Mouse (Mus musculus): ENCODE measurements around the gene Unc5a. TPM values are rescaled to one million over a fixed set of nuclear protein-coding genes. Genes with fewer than 3 reads are reported as not detected.
A peak's percentile ranks its signal among the peaks of the same experiment; 100 is the strongest.

Gene Unc5a
- polyA plus RNA-seq, 1 experiment from 2014 or later: 1.1 TPM

- H3K4me2 ChIP-seq (replicated peaks; ENCODE audit: low read depth): no peak overlapping the region
- H3K9ac ChIP-seq (ENCODE audit: low read depth, low read length): no peak overlapping the region
- TF ChIP-seq CTCF (IDR thresholded peaks at IDR 0.05; ENCODE audit: low read depth): peak; percentile 48
- no peaks in the 10 kb centered on the region for H3K36me3 ChIP-seq (ENCODE audit: control insufficient read depth, insufficient read depth)
- no peaks in the 10 kb centered on the region for H3K27me3 ChIP-seq (replicated peaks; ENCODE audit: control insufficient read depth, insufficient read depth, low read length)
- H3K9me3 ChIP-seq (ENCODE audit: control insufficient read depth): no peaks in the 10 kb centered on the region
- H3K4me3 ChIP-seq (ENCODE audit: low read depth, low read length): no peak overlapping the region
- WGBS: 4% methylated on average over 14 of the region's 14 CpGs
- H3K27ac ChIP-seq (ENCODE audit: low read depth, low read length): no peak overlapping the region
- H3K4me1 ChIP-seq (replicated peaks; ENCODE audit: control insufficient read depth, insufficient read depth, low read length): no peaks in the 10 kb centered on the region
- ATAC-seq: no peak
Observed at GRCm38 (mm10) chr13:55011981-55012478, 62.8 kb downstream of the Unc5a start.

GRCm38 (mm10) chr13:55013702-55014344 lies 64.6 kb downstream of the Unc5a start:
- H3K27ac ChIP-seq (ENCODE audit: low read depth, low read length): no peak overlapping the region
- no peaks in the 10 kb centered on the region for H3K36me3 ChIP-seq (ENCODE audit: control insufficient read depth, insufficient read depth)
- no peaks in the 10 kb centered on the region for H3K27me3 ChIP-seq (replicated peaks; ENCODE audit: control insufficient read depth, insufficient read depth, low read length)
- H3K4me3 ChIP-seq (ENCODE audit: low read depth, low read length): no peak overlapping the region
- no peak overlapping the region for H3K4me2 ChIP-seq (replicated peaks; ENCODE audit: low read depth)
- no peaks in the 10 kb centered on the region for H3K4me1 ChIP-seq (replicated peaks; ENCODE audit: control insufficient read depth, insufficient read depth, low read length)
- 26% methylated on average over 9 of the region's 9 CpGs for WGBS
- no peak overlapping the region for H3K9ac ChIP-seq (ENCODE audit: low read depth, low read length)
- ATAC-seq: no peak
- no peaks in the 10 kb centered on the region for H3K9me3 ChIP-seq (ENCODE audit: control insufficient read depth)
- peak; percentile 29 for TF ChIP-seq CTCF (IDR thresholded peaks at IDR 0.05; ENCODE audit: low read depth)

- Histone ChIP-seq H3K4me2 (replicated peaks; ENCODE audit: low read depth) (no peak overlapping the region), H3K4me3 (ENCODE audit: low read depth, low read length) (no peak overlapping the region), H3K9me3 (ENCODE audit: control insufficient read depth) (no peaks in the 10 kb centered on the region), H3K27ac (ENCODE audit: low read depth, low read length) (no peak overlapping the region), H3K4me1 (replicated peaks; ENCODE audit: control insufficient read depth, insufficient read depth, low read length) (no peaks in the 10 kb centered on the region), H3K36me3 (ENCODE audit: control insufficient read depth, insufficient read depth) (no peaks in the 10 kb centered on the region), H3K9ac (ENCODE audit: low read depth, low read length) (no peak overlapping the region), H3K27me3 (replicated peaks; ENCODE audit: control insufficient read depth, insufficient read depth, low read length) (no peaks in the 10 kb centered on the region)
- WGBS: 73% methylated on average over 9 of the region's 9 CpGs
- TF ChIP-seq CTCF (IDR thresholded peaks at IDR 0.05; ENCODE audit: low read depth): no peak
- no peak for ATAC-seq
Observed at GRCm38 (mm10) chr13:55014451-55014850, 65.2 kb downstream of the Unc5a start.

- no peaks in the 10 kb centered on the region for H3K4me1 ChIP-seq (replicated peaks; ENCODE audit: control insufficient read depth, insufficient read depth, low read length)
- H3K36me3 ChIP-seq (ENCODE audit: control insufficient read depth, insufficient read depth): no peaks in the 10 kb centered on the region
- no peaks in the 10 kb centered on the region for H3K9me3 ChIP-seq (ENCODE audit: control insufficient read depth)
- no peak overlapping the region for H3K9ac ChIP-seq (ENCODE audit: low read depth, low read length)
- H3K27ac ChIP-seq (ENCODE audit: low read depth, low read length): no peak overlapping the region
- H3K4me2 ChIP-seq (replicated peaks; ENCODE audit: low read depth): no peak overlapping the region
- no peak for TF ChIP-seq CTCF (IDR thresholded peaks at IDR 0.05; ENCODE audit: low read depth)
- H3K4me3 ChIP-seq (ENCODE audit: low read depth, low read length): no peak overlapping the region
- 83% methylated on average over 12 of the region's 12 CpGs for WGBS
- no peaks in the 10 kb centered on the region for H3K27me3 ChIP-seq (replicated peaks; ENCODE audit: control insufficient read depth, insufficient read depth, low read length)
- ATAC-seq: no peak
Observed at GRCm38 (mm10) chr13:55017154-55017897, 68.1 kb downstream of the Unc5a start.

DNA sequence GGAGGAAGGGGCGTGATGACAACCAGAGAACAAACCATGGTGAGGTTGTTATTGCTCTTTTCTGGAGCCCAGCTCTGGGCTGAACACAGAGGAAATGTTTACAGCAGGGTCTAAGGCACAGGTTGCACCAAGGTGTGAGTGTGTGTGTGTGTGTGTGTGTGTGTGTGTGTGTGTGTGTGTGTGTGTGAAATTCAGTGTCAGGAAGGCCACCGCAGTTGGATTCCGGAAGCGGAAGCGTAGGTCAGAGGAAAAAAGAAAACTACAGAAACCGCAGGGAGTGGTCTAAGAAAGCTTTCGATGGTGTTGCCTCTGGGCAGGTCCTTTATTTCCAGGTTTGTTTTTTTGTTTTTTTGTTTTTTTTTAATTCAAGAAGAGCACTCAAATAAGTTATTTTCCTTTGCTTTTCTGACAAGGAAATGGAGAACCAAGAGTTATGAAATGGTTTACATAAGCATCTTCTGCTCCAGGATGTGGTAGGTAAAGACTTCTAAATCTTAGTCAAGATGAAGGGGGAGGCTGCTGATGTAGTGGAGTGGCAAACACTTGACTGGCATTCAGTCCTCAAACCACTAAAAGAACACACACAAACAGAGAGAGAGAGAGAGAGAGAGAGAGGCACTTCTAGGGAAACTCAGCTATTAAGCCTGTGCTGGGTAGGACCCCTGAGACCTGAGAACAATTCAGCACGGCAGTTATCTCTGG lies 68.8 kb downstream of the Unc5a start:
- Histone ChIP-seq H3K27me3 (replicated peaks; ENCODE audit: control insufficient read depth, insufficient read depth, low read length) (no peaks in the 10 kb centered on the region), H3K36me3 (ENCODE audit: control insufficient read depth, insufficient read depth) (no peaks in the 10 kb centered on the region), H3K27ac (ENCODE audit: low read depth, low read length) (no peak overlapping the region), H3K9ac (ENCODE audit: low read depth, low read length) (no peak overlapping the region), H3K4me1 (replicated peaks; ENCODE audit: control insufficient read depth, insufficient read depth, low read length) (no peaks in the 10 kb centered on the region), H3K9me3 (ENCODE audit: control insufficient read depth) (no peaks in the 10 kb centered on the region), H3K4me2 (replicated peaks; ENCODE audit: low read depth) (no peak overlapping the region), H3K4me3 (ENCODE audit: low read depth, low read length) (no peak overlapping the region)
- TF ChIP-seq CTCF (IDR thresholded peaks at IDR 0.05; ENCODE audit: low read depth): no peak
- ATAC-seq: no peak
- WGBS: 72% methylated on average over 8 of the region's 8 CpGs

DNA sequence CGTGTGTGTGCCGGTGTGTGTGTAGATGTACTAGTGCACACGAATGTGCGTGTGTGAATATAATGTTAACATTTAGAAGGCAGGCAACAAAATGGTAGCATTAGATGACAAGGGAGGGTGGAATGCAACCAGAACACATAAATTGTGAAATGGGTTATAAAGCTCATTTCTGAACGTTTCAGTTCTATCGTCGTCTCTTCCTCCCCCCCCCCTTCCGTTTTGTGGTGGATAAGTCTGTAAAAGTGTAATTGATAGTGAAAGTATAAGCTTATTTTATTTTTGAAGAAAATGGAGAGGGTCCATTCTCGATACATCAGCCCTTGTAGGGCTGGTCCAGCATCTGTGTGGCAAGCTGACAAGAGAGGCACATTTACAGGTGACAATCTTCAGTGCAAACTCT lies 69.5 kb downstream of the Unc5a start:
- Histone ChIP-seq H3K4me3 (ENCODE audit: low read depth, low read length) (no peak overlapping the region), H3K4me2 (replicated peaks; ENCODE audit: low read depth) (no peak overlapping the region), H3K36me3 (ENCODE audit: control insufficient read depth, insufficient read depth) (no peaks in the 10 kb centered on the region), H3K27ac (ENCODE audit: low read depth, low read length) (no peak overlapping the region), H3K4me1 (replicated peaks; ENCODE audit: control insufficient read depth, insufficient read depth, low read length) (no peaks in the 10 kb centered on the region), H3K9me3 (ENCODE audit: control insufficient read depth) (no peaks in the 10 kb centered on the region), H3K9ac (ENCODE audit: low read depth, low read length) (no peak overlapping the region), H3K27me3 (replicated peaks; ENCODE audit: control insufficient read depth, insufficient read depth, low read length) (no peaks in the 10 kb centered on the region)
- ATAC-seq: no peak
- WGBS: 87% methylated on average over 9 of the region's 9 CpGs
- no peak for TF ChIP-seq CTCF (IDR thresholded peaks at IDR 0.05; ENCODE audit: low read depth)
